Mouse (Mus musculus) CH12.LX (cell line): Measurements from ENCODE around the gene Pex3.

Experiments used
- BHLHE40 ChIP-seq: IDR thresholded peaks from 2 replicates; pipeline ENCODE4 v1.6.1; 2011; ENCODE audit warnings: mild to moderate bottlenecking, low read depth, low read length, improper control_type of control experiment
- CHD1 ChIP-seq: IDR thresholded peaks from 2 replicates; pipeline ENCODE4 v1.6.1; 2012; ENCODE audit warnings: low read depth, low read length, improper control_type of control experiment, inconsistent platforms
- CHD2 ChIP-seq: IDR thresholded peaks from 2 replicates; pipeline ENCODE4 v1.6.1; 2011; ENCODE audit warnings: low read length, improper control_type of control experiment
- CTCF ChIP-seq, 2 experiments: IDR thresholded peaks in 1 of 2; conservative IDR thresholded peaks in 1 of 2; 2 replicates each; pipeline ENCODE4 v1.5.1; 2011 to 2012; ENCODE audit warnings: low read depth in 2 of 2, low read length in 2 of 2, improper control_type of control experiment in 1 of 2, inconsistent platforms in 1 of 2, mild to moderate bottlenecking in 1 of 2, moderate library complexity in 1 of 2
- ETS1 ChIP-seq: conservative IDR thresholded peaks from 2 replicates; pipeline ENCODE4 v1.6.1; 2012; ENCODE audit warnings: low read depth, mild to moderate bottlenecking, inconsistent platforms, low read length, improper control_type of control experiment, moderate library complexity
- JUND ChIP-seq: conservative IDR thresholded peaks from 2 replicates; pipeline ENCODE4 v1.6.1; 2011; ENCODE audit warnings: low read depth, low read length, improper control_type of control experiment
- MYC ChIP-seq: IDR thresholded peaks from 2 replicates; pipeline ENCODE4 v1.6.1; 2011; ENCODE audit warnings: low read depth, mild to moderate bottlenecking, improper control_type of control experiment, low read length
- NELFE ChIP-seq: IDR thresholded peaks from 2 replicates; pipeline ENCODE4 v1.6.1; 2011; ENCODE audit warnings: low read depth, low read length, improper control_type of control experiment
- POLR2A ChIP-seq: IDR thresholded peaks from 2 replicates; pipeline ENCODE4 v1.6.1; 2011; ENCODE audit warnings: low read depth, mild to moderate bottlenecking, improper control_type of control experiment, low read length
- POLR2AphosphoS2 ChIP-seq: IDR thresholded peaks from 2 replicates; pipeline ENCODE4 v1.6.1; 2011; ENCODE audit warnings: low read depth, low read length, improper control_type of control experiment
- SMC3 ChIP-seq: IDR thresholded peaks from 2 replicates; pipeline ENCODE4 v1.6.1; 2011; ENCODE audit warnings: low read depth, low read length, improper control_type of control experiment

GRCm38 (mm10) chr10:13493978-13494686, 58.8 kb downstream of the Pex3 start:
- TF ChIP-seq CHD2 = no peak
- no peak for TF ChIP-seq SMC3
- TF ChIP-seq CHD1 = no peak
- no peak for TF ChIP-seq ETS1
- TF ChIP-seq CTCF (conservative IDR thresholded peaks at IDR 0.05 in 1 of 2, IDR thresholded peaks at IDR 0.05 in 1 of 2; ENCODE audit: low read depth in 2 of 2, low read length in 2 of 2) = no peak
- no peak for TF ChIP-seq NELFE
- no peak for TF ChIP-seq POLR2AphosphoS2
- TF ChIP-seq BHLHE40 = no peak
- no peak for TF ChIP-seq MYC
- TF ChIP-seq POLR2A = no peak
- no peak for TF ChIP-seq JUND
